Mouse (Mus musculus) hindbrain, embryonic 13.5 days (tissue): ENCODE measurements around the gene Cmbl. TPM values are rescaled to one million over a fixed set of nuclear protein-coding genes. Genes with fewer than 3 reads are reported as not detected.
"Not testable (repeated sequence)": the region's sequence is repeated elsewhere in the genome, so short reads cannot be mapped to it uniquely, and the experiment has no call there.

ENCODE experiments used
- ATAC-seq: fragments of 200-750 bp; cut with Nextera tagmentation; 2 replicates; pipeline ENCODE4 v1.8.0; 2017; ENCODE audit warnings: moderate TSS enrichment; ENCODE audit not compliant: low FRiP score
- H3K27ac ChIP-seq: fragments of 300-500 bp; sonication (generic); 2 replicates; pipeline ENCODE4 v1.5.1; 2015; ENCODE audit warnings: inconsistent platforms, mild to moderate bottlenecking, moderate library complexity
- H3K27me3 ChIP-seq: fragments of 300-500 bp; sonication (generic); 2 replicates; pipeline ENCODE4 v1.6.1; 2015; ENCODE audit warnings: mild to moderate bottlenecking, inconsistent platforms
- H3K36me3 ChIP-seq: fragments of 300-500 bp; sonication (generic); 2 replicates; pipeline ENCODE4 v1.6.1; 2015; ENCODE audit warnings: mild to moderate bottlenecking, inconsistent platforms
- H3K4me1 ChIP-seq: fragments of 300-500 bp; sonication (generic); replicated peaks from 2 replicates; pipeline ENCODE4 v1.6.1; 2015; ENCODE audit warnings: inconsistent platforms
- H3K4me2 ChIP-seq: fragments of 300-500 bp; sonication (generic); 2 replicates; pipeline ENCODE4 v1.6.1; 2015; ENCODE audit warnings: inconsistent platforms, mild to moderate bottlenecking, moderate library complexity
- H3K4me3 ChIP-seq: fragments of 300-500 bp; sonication (generic); 2 replicates; pipeline ENCODE4 v1.5.1; 2015; ENCODE audit warnings: mild to moderate bottlenecking, inconsistent platforms
- H3K9ac ChIP-seq: fragments of 300-500 bp; sonication (generic); 2 replicates; pipeline ENCODE4 v1.6.1; 2015; ENCODE audit warnings: mild to moderate bottlenecking, inconsistent platforms
- H3K9me3 ChIP-seq: fragments of 300-500 bp; sonication (generic); 2 replicates; pipeline ENCODE4 v1.6.1; 2016; ENCODE audit warnings: inconsistent platforms
- WGBS: fragments of 180-500 bp; shearing (Covaris S2); methylation state at CpG from one replicate; pipeline ENCODE4 v1.1.7; 2015; 5-methylcytosine and 5-hydroxymethylcytosine counted together
- polyA plus RNA-seq: library from polyadenylated mRNA; unstranded; fragments of >200 nt; fragmentation: Nextera tagmentation; extraction: Ambion mirVana; gene quantifications from 2 replicates; pipeline ENCODE4 v1.2.1, GENCODE M21; 2015

Gene Cmbl
- polyA plus RNA-seq, 1 experiment from 2014 or later: 5.9 TPM

- H3K36me3 ChIP-seq: no peaks in the 10 kb centered on the region
- H3K9ac ChIP-seq: no peak overlapping the region
- H3K4me3 ChIP-seq: no peak overlapping the region
- no peak overlapping the region for H3K27ac ChIP-seq
- peak; percentile 28; the same call in 1 of the 2 replicates for ATAC-seq
- 70% methylated on average over 9 of the region's 9 CpGs for WGBS
- no peaks in the 10 kb centered on the region for H3K9me3 ChIP-seq
- no peaks in the 10 kb centered on the region for H3K27me3 ChIP-seq
- peaks cover 10% of the 10 kb centered on the region for H3K4me1 ChIP-seq
- H3K4me2 ChIP-seq: no peak overlapping the region
Observed at GRCm38 (mm10) chr15:31569325-31570022, 4.3 kb downstream of the Cmbl start.

- Histone ChIP-seq H3K27ac (no peak overlapping the region), H3K9ac (no peak overlapping the region), H3K4me2 (no peak overlapping the region), H3K9me3 (no peaks in the 10 kb centered on the region), H3K36me3 (no peaks in the 10 kb centered on the region), H3K4me3 (no peak overlapping the region), H3K4me1 (peaks cover 10% of the 10 kb centered on the region), H3K27me3 (no peaks in the 10 kb centered on the region)
- 95% methylated on average over 8 of the region's 8 CpGs for WGBS
- no peak for ATAC-seq
Observed at GRCm38 (mm10) chr15:31570959-31571358, 5.8 kb downstream of the Cmbl start.

GRCm38 (mm10) chr15:31571906-31572722 is 6.9 kb downstream of the Cmbl start:
- no peak overlapping the region for H3K4me2 ChIP-seq
- H3K9ac ChIP-seq: no peak overlapping the region
- H3K9me3 ChIP-seq: no peaks in the 10 kb centered on the region
- H3K4me3 ChIP-seq: no peak overlapping the region
- H3K27ac ChIP-seq: no peak overlapping the region
- H3K4me1 ChIP-seq: peaks cover 10% of the 10 kb centered on the region
- 86% methylated on average over 16 of the region's 16 CpGs for WGBS
- H3K36me3 ChIP-seq: no peaks in the 10 kb centered on the region
- ATAC-seq: no peak
- no peaks in the 10 kb centered on the region for H3K27me3 ChIP-seq

GRCm38 (mm10) chr15:31573287-31573686 is 8.1 kb downstream of the Cmbl start:
- Histone ChIP-seq H3K27me3 (no peaks in the 10 kb centered on the region), H3K27ac (no peak overlapping the region), H3K9ac (no peak overlapping the region), H3K4me3 (no peak overlapping the region), H3K4me1 (peaks cover 10% of the 10 kb centered on the region), H3K9me3 (no peaks in the 10 kb centered on the region), H3K4me2 (no peak overlapping the region), H3K36me3 (no peaks in the 10 kb centered on the region)
- WGBS: 90% methylated on average over 4 of the region's 4 CpGs
- no peak for ATAC-seq

- Histone ChIP-seq H3K9ac (no peak overlapping the region), H3K27me3 (no peaks in the 10 kb centered on the region), H3K36me3 (no peaks in the 10 kb centered on the region), H3K27ac (no peak overlapping the region), H3K4me1 (peaks cover 6% of the 10 kb centered on the region), H3K9me3 (no peaks in the 10 kb centered on the region), H3K4me2 (no peak overlapping the region), H3K4me3 (no peak overlapping the region)
- ATAC-seq: no peak
Observed at GRCm38 (mm10) chr15:31573692-31574091, 8.5 kb downstream of the Cmbl start.

DNA sequence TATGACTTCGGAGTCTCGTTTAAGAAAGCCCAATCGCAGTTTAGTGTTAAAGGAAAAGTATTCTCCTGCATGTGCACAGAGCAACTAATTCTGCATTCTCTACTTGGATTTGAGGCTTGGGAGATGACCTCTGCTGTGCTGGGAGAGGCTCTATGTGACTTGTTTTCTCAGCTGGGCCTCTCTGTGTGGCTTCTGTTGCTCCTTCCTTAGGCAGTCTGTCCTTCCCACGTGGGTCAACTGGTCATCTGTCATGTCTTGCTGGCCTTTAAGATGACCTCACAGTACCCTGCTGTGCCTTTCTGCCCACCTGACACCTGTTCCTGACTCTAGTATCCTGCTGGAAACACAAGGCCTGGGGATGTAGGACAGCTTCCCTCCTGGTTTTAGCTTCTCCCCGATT is 10.9 kb downstream of the Cmbl start:
- H3K27me3 ChIP-seq: no peaks in the 10 kb centered on the region
- 69% methylated on average over 5 of the region's 5 CpGs for WGBS
- no peak overlapping the region for H3K27ac ChIP-seq
- no peak overlapping the region for H3K4me2 ChIP-seq
- H3K9ac ChIP-seq: no peak overlapping the region
- no peak for ATAC-seq
- H3K9me3 ChIP-seq: no peaks in the 10 kb centered on the region
- H3K4me1 ChIP-seq: no peaks in the 10 kb centered on the region
- H3K36me3 ChIP-seq: no peaks in the 10 kb centered on the region
- no peak overlapping the region for H3K4me3 ChIP-seq

- H3K4me3 ChIP-seq, H3K9me3 ChIP-seq, H3K27me3 ChIP-seq, H3K9ac ChIP-seq, H3K27ac ChIP-seq, H3K4me2 ChIP-seq, H3K4me1 ChIP-seq, H3K36me3 ChIP-seq, ATAC-seq: not testable (repeated sequence)
- 95% methylated on average over 2 of the region's 2 CpGs for WGBS
Observed at GRCm38 (mm10) chr15:31581086-31581485, 15.9 kb downstream of the Cmbl start.

DNA sequence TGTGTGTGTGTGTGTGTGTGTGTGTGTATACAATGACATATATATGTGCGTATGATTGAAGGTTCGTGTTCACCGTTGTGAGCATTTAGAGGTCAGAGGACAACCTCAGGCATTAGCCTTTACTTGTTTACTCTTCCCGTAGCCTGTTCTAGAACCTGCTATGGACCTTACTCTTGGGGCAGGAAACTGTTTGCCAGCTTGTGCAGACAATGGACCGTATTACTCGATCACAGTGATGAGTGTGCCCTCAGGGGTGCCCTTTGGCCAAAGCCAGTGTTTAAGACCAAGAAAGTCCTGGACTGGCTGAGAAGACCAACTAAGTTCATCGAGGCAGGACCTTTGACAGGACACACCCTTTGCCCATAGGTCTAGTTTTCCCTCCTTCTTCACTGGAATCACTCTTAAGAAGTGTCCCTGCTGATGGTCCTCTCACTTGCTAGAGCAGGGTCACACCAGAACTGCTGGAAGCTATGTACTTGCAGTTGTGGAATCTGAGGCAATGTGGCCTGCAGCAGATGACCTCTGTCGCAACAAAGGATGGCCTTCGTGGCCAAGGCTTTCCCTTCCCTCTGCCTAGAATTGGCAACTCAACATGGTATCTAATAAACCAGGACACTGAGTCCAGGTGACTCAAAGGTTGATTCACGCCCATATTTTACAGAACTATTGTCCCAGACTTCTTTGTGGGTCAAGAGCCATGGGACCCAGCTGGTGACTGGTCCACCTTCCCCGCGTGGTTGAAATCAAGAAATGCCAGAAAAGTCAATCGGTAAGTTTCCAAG is 18.3 kb downstream of the Cmbl start:
- 91% methylated on average over 13 of the region's 13 CpGs for WGBS
- H3K36me3 ChIP-seq: no peaks in the 10 kb centered on the region
- no peaks in the 10 kb centered on the region for H3K9me3 ChIP-seq
- no peak overlapping the region for H3K4me3 ChIP-seq
- H3K4me1 ChIP-seq: no peaks in the 10 kb centered on the region
- H3K27ac ChIP-seq: no peak overlapping the region
- no peaks in the 10 kb centered on the region for H3K27me3 ChIP-seq
- no peak overlapping the region for H3K9ac ChIP-seq
- no peak overlapping the region for H3K4me2 ChIP-seq
- no peak for ATAC-seq

DNA sequence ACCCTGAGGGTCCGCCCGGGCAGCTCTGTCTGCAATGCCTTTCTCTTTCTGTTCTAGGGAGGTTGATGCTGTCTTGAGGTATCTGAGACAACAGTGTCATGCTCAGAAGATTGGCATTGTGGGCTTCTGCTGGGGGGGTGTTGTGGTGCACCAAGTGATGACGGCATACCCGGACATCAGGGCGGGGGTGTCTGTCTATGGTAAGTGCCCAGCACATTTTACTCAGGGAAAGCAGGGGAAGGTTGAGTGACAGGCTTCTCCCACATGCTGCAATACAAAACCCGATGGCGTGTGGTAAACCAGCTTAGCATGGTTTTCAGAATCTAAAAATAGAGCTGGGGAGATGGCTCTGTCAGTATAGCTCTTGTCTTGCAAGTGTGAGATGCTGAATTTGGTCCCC is 20.0 kb downstream of the Cmbl start:
- Histone ChIP-seq H3K9ac (no peak overlapping the region), H3K27ac (no peak overlapping the region), H3K9me3 (no peaks in the 10 kb centered on the region), H3K4me2 (no peak overlapping the region), H3K4me3 (no peak overlapping the region), H3K36me3 (peaks cover 14% of the 10 kb centered on the region), H3K27me3 (no peaks in the 10 kb centered on the region), H3K4me1 (no peaks in the 10 kb centered on the region)
- WGBS: 89% methylated on average over 7 of the region's 7 CpGs
- ATAC-seq: no peak

DNA sequence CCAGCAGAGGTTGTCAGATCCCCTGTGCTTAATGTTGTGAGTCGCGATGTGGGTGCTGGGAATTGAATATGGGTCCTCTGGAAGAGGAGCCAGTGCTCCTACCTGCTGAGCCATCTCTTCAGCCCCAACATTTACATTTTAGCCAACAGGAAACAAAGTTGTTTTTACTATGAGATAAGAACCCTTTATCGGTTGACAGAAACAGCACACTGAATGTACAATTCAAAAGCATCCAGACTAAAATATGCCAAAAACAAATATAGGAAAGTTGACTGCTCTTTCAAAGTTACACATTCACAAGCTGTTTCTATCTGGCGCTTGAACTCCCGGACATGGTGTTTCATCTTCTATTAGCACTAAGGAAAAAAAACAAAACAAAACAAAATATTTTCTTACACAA is 20.9 kb downstream of the Cmbl start:
- Histone ChIP-seq H3K36me3 (peaks cover 22% of the 10 kb centered on the region), H3K9ac (no peak overlapping the region), H3K4me1 (no peaks in the 10 kb centered on the region), H3K4me2 (no peak overlapping the region), H3K27ac (no peak overlapping the region), H3K27me3 (no peaks in the 10 kb centered on the region), H3K4me3 (no peak overlapping the region), H3K9me3 (no peaks in the 10 kb centered on the region)
- no peak for ATAC-seq
- 88% methylated on average over 5 of the region's 5 CpGs for WGBS

DNA sequence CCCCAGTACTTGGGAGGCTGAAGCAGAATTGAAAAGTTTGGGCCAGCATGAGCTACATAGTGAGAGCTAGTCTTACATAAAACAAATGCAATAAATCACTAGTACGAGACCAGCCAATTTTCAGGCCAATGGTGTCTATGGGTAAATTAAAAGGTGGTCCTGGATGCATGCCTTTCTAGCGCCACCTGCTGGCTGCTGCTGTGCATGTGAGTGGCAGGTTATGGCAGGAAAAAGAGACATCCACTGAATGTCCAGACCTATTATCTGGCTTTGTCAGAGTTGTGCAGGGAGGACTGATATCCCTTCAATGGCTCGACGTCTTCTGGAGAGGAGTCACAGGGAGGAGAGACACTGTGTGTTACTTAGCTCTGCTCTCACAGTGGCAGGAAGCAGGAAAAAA is 21.3 kb downstream of the Cmbl start:
- ATAC-seq: peak; percentile 34
- Histone ChIP-seq H3K27ac (no peak overlapping the region), H3K27me3 (no peaks in the 10 kb centered on the region), H3K9ac (no peak overlapping the region), H3K36me3 (peaks cover 26% of the 10 kb centered on the region), H3K4me1 (no peaks in the 10 kb centered on the region), H3K4me2 (no peak overlapping the region), H3K9me3 (no peaks in the 10 kb centered on the region), H3K4me3 (no peak overlapping the region)
- 4% methylated on average over 4 of the region's 4 CpGs for WGBS

GRCm38 (mm10) chr15:31587789-31588188 is 22.6 kb downstream of the Cmbl start:
- Histone ChIP-seq H3K36me3 (peaks cover 39% of the 10 kb centered on the region), H3K4me1 (no peaks in the 10 kb centered on the region), H3K27ac (no peak overlapping the region), H3K27me3 (no peaks in the 10 kb centered on the region), H3K9me3 (no peaks in the 10 kb centered on the region), H3K4me3 (no peak overlapping the region), H3K4me2 (no peak overlapping the region), H3K9ac (no peak overlapping the region)
- no peak for ATAC-seq
- WGBS: 77% methylated on average over 2 of the region's 2 CpGs
